Mouse (Mus musculus) stomach, embryonic 15.5 days (tissue): ENCODE measurements around the gene Sfmbt2. TPM values are rescaled to one million over a fixed set of nuclear protein-coding genes. Genes with fewer than 3 reads are reported as not detected.

Source experiments
- ATAC-seq: fragments of 200-750 bp; cut with Nextera tagmentation; 2 replicates; pipeline ENCODE4 v1.8.0; 2017; ENCODE audit warnings: low read depth, moderate number of reproducible peaks, moderate TSS enrichment; ENCODE audit not compliant: insufficient read depth, low FRiP score
- H3K27ac ChIP-seq: fragments of 300-500 bp; sonication (generic); 2 replicates; pipeline ENCODE4 v1.5.1; 2015; ENCODE audit warnings: mild to moderate bottlenecking, inconsistent platforms
- H3K27me3 ChIP-seq: fragments of 300-500 bp; sonication (generic); replicated peaks from 2 replicates; pipeline ENCODE4 v1.6.1; 2015; ENCODE audit warnings: inconsistent platforms
- H3K36me3 ChIP-seq: fragments of 300-500 bp; sonication (generic); 2 replicates; pipeline ENCODE4 v1.6.1; 2015; ENCODE audit warnings: inconsistent platforms
- H3K4me1 ChIP-seq: fragments of 300-500 bp; sonication (generic); 2 replicates; pipeline ENCODE4 v1.6.1; 2015; ENCODE audit warnings: inconsistent platforms
- H3K4me2 ChIP-seq: fragments of 300-500 bp; sonication (generic); 2 replicates; pipeline ENCODE4 v1.6.1; 2015; ENCODE audit warnings: mild to moderate bottlenecking, inconsistent platforms
- H3K4me3 ChIP-seq: fragments of 300-500 bp; sonication (generic); replicated peaks from 2 replicates; pipeline ENCODE4 v1.5.1; 2015; ENCODE audit warnings: inconsistent platforms
- H3K9ac ChIP-seq: fragments of 300-500 bp; sonication (generic); 2 replicates; pipeline ENCODE4 v1.6.1; 2015; ENCODE audit warnings: inconsistent platforms
- H3K9me3 ChIP-seq: fragments of 300-500 bp; sonication (generic); 2 replicates; pipeline ENCODE4 v1.6.1; 2016; ENCODE audit warnings: inconsistent platforms
- WGBS: fragments of 180-500 bp; shearing (Covaris S2); methylation state at CpG from one replicate; pipeline ENCODE4 v1.1.7; 2015; 5-methylcytosine and 5-hydroxymethylcytosine counted together
- microRNA counts: library from miRNA; unstranded; fragments of <30 nt; microRNA quantifications from one replicate; lab custom pipeline; 2016
- microRNA-seq: library from miRNA; unstranded; fragments of <30 nt; microRNA quantifications from one replicate; pipeline ENCODE4, GENCODE M21; 2016
- polyA plus RNA-seq: library from polyadenylated mRNA; unstranded; fragments of >200 nt; fragmentation: Nextera tagmentation; extraction: Ambion mirVana; gene quantifications from 2 replicates; pipeline ENCODE4 v1.2.1, GENCODE M21; 2015

The Sfmbt2 gene
- polyA plus RNA-seq, 1 experiment from 2014 or later = 3.0 TPM

DNA sequence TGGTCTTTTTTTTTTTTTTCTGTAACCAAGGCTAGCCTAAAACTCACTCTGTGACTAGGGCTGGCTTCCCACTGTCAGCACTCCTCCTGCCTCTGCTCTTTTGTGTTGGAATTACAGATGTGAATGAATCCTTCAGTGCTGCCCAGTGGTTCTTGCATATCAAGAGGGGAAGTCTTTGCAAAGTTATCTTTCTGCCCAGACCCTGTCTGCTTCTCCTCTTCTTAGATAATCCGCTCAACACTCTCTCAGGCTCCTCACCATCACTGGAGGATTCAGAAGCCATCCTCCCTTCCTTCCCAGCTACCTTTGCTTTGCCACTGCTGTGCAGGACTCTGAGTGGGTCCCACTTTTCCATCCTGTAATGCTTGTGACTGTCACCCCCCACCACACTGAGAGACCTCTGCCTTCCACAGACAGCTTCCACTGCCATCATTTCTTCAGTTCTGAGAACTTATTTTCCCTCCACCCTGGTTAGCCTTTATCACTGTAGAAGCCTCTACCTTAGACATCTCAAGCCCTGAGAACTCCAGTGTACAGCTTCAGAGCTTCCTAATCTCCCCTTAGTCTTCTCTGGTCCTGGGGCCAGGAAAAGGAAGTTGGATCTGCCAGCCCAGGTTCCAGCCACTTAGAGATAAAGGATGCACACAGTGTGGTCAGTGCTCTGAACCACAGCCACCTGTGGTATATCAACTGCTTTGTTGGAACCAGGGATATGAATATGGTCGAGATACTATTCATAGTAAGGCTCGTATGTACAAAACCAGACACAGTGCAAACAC, 205.8 kb downstream of the Sfmbt2 start:
- Histone ChIP-seq H3K27me3 (no peaks in the 10 kb centered on the region), H3K4me3 (no peak overlapping the region), H3K9me3 (no peaks in the 10 kb centered on the region), H3K4me2 (no peak overlapping the region), H3K9ac (no peak overlapping the region), H3K36me3 (no peaks in the 10 kb centered on the region), H3K27ac (no peak overlapping the region), H3K4me1 (no peaks in the 10 kb centered on the region)
- ATAC-seq = no peak
- WGBS = 79% methylated on average over 3 of the region's 3 CpGs

GRCm38 (mm10) chr2:10582673-10583072, 212.4 kb downstream of the Sfmbt2 start:
- WGBS = 76% methylated on average over 4 of the region's 4 CpGs
- Histone ChIP-seq H3K4me1 (no peaks in the 10 kb centered on the region), H3K27ac (no peak overlapping the region), H3K9me3 (no peaks in the 10 kb centered on the region), H3K4me3 (no peak overlapping the region), H3K4me2 (no peak overlapping the region), H3K9ac (no peak overlapping the region), H3K36me3 (no peaks in the 10 kb centered on the region), H3K27me3 (no peaks in the 10 kb centered on the region)
- no peak for ATAC-seq

GRCm38 (mm10) chr2:10583103-10583502, 212.8 kb downstream of the Sfmbt2 start:
- no peak overlapping the region for H3K9ac ChIP-seq
- ATAC-seq = no peak
- no peaks in the 10 kb centered on the region for H3K36me3 ChIP-seq
- H3K4me3 ChIP-seq = no peak overlapping the region
- H3K4me1 ChIP-seq = no peaks in the 10 kb centered on the region
- no peak overlapping the region for H3K27ac ChIP-seq
- no peaks in the 10 kb centered on the region for H3K27me3 ChIP-seq
- no peak overlapping the region for H3K4me2 ChIP-seq
- no peaks in the 10 kb centered on the region for H3K9me3 ChIP-seq
- 71% methylated on average over 5 of the region's 5 CpGs for WGBS

DNA sequence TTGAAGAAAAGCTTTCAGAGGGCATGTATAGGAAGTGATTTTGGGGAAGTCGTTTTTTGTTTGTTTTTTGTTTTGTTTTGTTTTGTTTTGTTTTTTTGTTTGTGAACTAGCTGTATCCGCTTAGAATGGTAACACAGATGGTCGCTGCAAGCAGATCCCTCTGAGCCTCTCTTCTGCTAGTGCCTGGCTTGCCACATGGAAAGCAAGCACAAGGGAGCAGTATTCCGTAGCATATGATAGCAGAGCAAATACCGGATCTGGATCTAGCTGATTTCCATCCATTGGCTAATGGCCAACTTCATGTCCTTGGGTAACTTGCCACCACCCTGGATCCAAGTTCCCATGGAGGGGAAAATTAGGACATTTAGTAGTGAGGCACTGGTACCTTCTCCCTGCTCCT, 221.0 kb downstream of the Sfmbt2 start:
- no peak overlapping the region for H3K4me2 ChIP-seq
- ATAC-seq = no peak

DNA sequence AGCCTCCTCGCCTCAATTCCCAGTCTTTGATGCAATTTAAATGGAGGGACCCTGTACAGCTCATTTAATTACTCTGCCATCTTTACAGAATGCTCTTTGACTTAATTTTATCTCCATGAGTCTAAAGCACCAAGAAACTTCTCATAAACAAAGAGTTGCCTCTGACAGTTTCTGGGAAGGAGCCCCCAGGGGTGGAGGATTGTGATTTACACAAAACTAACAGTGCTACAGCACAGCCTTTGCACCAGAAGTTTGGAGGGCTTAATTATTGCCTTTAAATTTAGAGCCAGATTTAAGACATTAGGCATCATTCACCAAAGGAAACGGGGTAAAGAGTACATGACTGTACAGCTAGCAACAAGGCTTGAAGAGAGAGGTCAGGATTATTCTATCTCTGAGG, 245.2 kb downstream of the Sfmbt2 start:
- Histone ChIP-seq H3K27me3 (no peaks in the 10 kb centered on the region), H3K4me3 (no peak overlapping the region), H3K4me1 (no peaks in the 10 kb centered on the region), H3K9ac (no peak overlapping the region), H3K4me2 (no peak overlapping the region), H3K9me3 (no peaks in the 10 kb centered on the region), H3K36me3 (no peaks in the 10 kb centered on the region), H3K27ac (no peak overlapping the region)
- ATAC-seq = no peak
- WGBS = 68% methylated on average over 2 of the region's 2 CpGs

More for the DNA sequence above, 221.0 kb downstream of the Sfmbt2 start:
- 77% methylated on average over 5 of the region's 5 CpGs for WGBS
- H3K27me3 ChIP-seq = no peaks in the 10 kb centered on the region
- no peaks in the 10 kb centered on the region for H3K4me1 ChIP-seq
- no peak overlapping the region for H3K4me3 ChIP-seq
- H3K9ac ChIP-seq = no peak overlapping the region
- no peaks in the 10 kb centered on the region for H3K36me3 ChIP-seq
- no peak overlapping the region for H3K27ac ChIP-seq
- H3K9me3 ChIP-seq = no peaks in the 10 kb centered on the region

MicroRNAs within 50 kb of the gene (microRNA counts, 519-probe panel; counts per million panel counts)
- 1,228 counts per million, percentile 4 among the panel's probes with 10 or more counts for microRNA mmu-miR-297a+mmu-miR-466f+mmu-miR-669b (lab: Ali Mortazavi, UCI)
- microRNA mmu-miR-297b-3p (lab: Ali Mortazavi, UCI) = not detected
- not detected for microRNA mmu-miR-297b-5p (lab: Ali Mortazavi, UCI)
- microRNA mmu-miR-297c (lab: Ali Mortazavi, UCI) = 1,255 counts per million, percentile 5 among the panel's probes with 10 or more counts
- 2,822 counts per million, percentile 70 among the panel's probes with 10 or more counts for microRNA mmu-miR-466a-3p+mmu-miR-466b-3-3p (lab: Ali Mortazavi, UCI)
- not detected for microRNA mmu-miR-466a-5p+mmu-miR-466e-5p (lab: Ali Mortazavi, UCI)
- 2,105 counts per million, percentile 28 among the panel's probes with 10 or more counts for microRNA mmu-miR-466c-5p (lab: Ali Mortazavi, UCI)
- 2,297 counts per million, percentile 42 among the panel's probes with 10 or more counts for microRNA mmu-miR-466d-3p (lab: Ali Mortazavi, UCI)
- 2,337 counts per million, percentile 47 among the panel's probes with 10 or more counts for microRNA mmu-miR-466d-5p (lab: Ali Mortazavi, UCI)
- not detected for microRNA mmu-miR-466f-5p (lab: Ali Mortazavi, UCI)
- microRNA mmu-miR-466g (lab: Ali Mortazavi, UCI) = 3,021 counts per million, percentile 77 among the panel's probes with 10 or more counts
- 1,255 counts per million, percentile 5 among the panel's probes with 10 or more counts for microRNA mmu-miR-466h (lab: Ali Mortazavi, UCI)
- 2,178 counts per million, percentile 32 among the panel's probes with 10 or more counts for microRNA mmu-miR-466l (lab: Ali Mortazavi, UCI)
- 2,397 counts per million, percentile 51 among the panel's probes with 10 or more counts for microRNA mmu-miR-467a (lab: Ali Mortazavi, UCI)
- microRNA mmu-miR-467b (lab: Ali Mortazavi, UCI) = not detected
- microRNA mmu-miR-467c (lab: Ali Mortazavi, UCI) = 1,633 counts per million, percentile 9 among the panel's probes with 10 or more counts
- not detected for microRNA mmu-miR-467d (lab: Ali Mortazavi, UCI)
- microRNA mmu-miR-467e (lab: Ali Mortazavi, UCI) = 2,271 counts per million, percentile 40 among the panel's probes with 10 or more counts
- microRNA mmu-miR-669a (lab: Ali Mortazavi, UCI) = 2,782 counts per million, percentile 69 among the panel's probes with 10 or more counts
- 2,231 counts per million, percentile 37 among the panel's probes with 10 or more counts for microRNA mmu-miR-669e (lab: Ali Mortazavi, UCI)
- 3,021 counts per million, percentile 77 among the panel's probes with 10 or more counts for microRNA mmu-miR-669f (lab: Ali Mortazavi, UCI)
- 1,720 counts per million, percentile 12 among the panel's probes with 10 or more counts for microRNA mmu-miR-669g (lab: Ali Mortazavi, UCI)
- microRNA mmu-miR-669h-5p (lab: Ali Mortazavi, UCI) = not detected
- microRNA mmu-miR-669i (lab: Ali Mortazavi, UCI) = 2,158 counts per million, percentile 31 among the panel's probes with 10 or more counts
- 2,417 counts per million, percentile 52 among the panel's probes with 10 or more counts for microRNA mmu-miR-669j (lab: Ali Mortazavi, UCI)
- not detected for microRNA mmu-miR-669m (lab: Ali Mortazavi, UCI)
- microRNA mmu-miR-669o (lab: Ali Mortazavi, UCI) = 1,587 counts per million, percentile 9 among the panel's probes with 10 or more counts

Small RNA genes lying within 50 kb of the gene (microRNA-seq; reads per million reads assigned to microRNA genes)
- gene Gm22051 (not detected), gene Gm22072 (not detected), gene Gm22091 (not detected), gene Gm22166 (not detected), gene Gm22239 (not detected), gene Gm22626 (not detected), gene Gm22635 (not detected), gene Gm22677 (not detected), gene Gm22678 (not detected), gene Gm22775 (not detected), gene Gm22925 (1.9 reads per million, percentile 2 among the genes with 10 or more reads in this experiment), gene Gm23108 (not detected), gene Gm23288 (not detected), gene Gm23542 (not detected), gene Gm23569 (not detected), gene Gm23571 (not detected), gene Gm23578 (not detected), gene Gm23651 (not detected), gene Gm23988 (not detected), gene Gm24028 (not detected), gene Gm24167 (not detected), gene Gm24315 (not detected), gene Gm24342 (not detected), gene Gm24488 (not detected), gene Gm24640 (not detected), gene Gm24673 (not detected), gene Gm24761 (not detected), gene Gm24806 (0.58 reads per million), gene Gm25022 (not detected), gene Gm25158 (not detected), gene Gm25263 (not detected), gene Gm25285 (not detected), gene Gm25316 (not detected), gene Gm25451 (not detected), gene Gm25673 (not detected), gene Gm25680 (not detected), gene Gm25701 (not detected), gene Gm25753 (not detected), gene Gm25943 (not detected), gene Gm26060 (not detected), gene Gm26073 (not detected), gene Gm26092 (not detected), gene Gm26156 (not detected), gene Gm26229 (not detected), gene Gm26398 (not detected), gene Gm26426 (not detected), gene Gm26431 (not detected), gene Gm26491 (not detected), gene Mir297a-2 (6.8 reads per million, percentile 21 among the genes with 10 or more reads in this experiment), gene Mir297a-3 (not detected), gene Mir297a-4 (not detected), gene Mir297b (0.58 reads per million), gene Mir297c (not detected), gene Mir466 (0.58 reads per million), gene Mir466b-1 (not detected), gene Mir466b-2 (not detected), gene Mir466b-3 (0.97 reads per million), gene Mir466b-4 (not detected), gene Mir466b-5 (not detected), gene Mir466b-6 (not detected), gene Mir466b-7 (not detected), gene Mir466b-8 (not detected), gene Mir466c-1 (not detected), gene Mir466c-2 (not detected), gene Mir466d (not detected), gene Mir466e (not detected), gene Mir466f-1 (not detected), gene Mir466f-2 (not detected), gene Mir466f-3 (not detected), gene Mir466g (not detected), gene Mir466h (1.7 reads per million), gene Mir466l (not detected), gene Mir466m (not detected), gene Mir466n (23.9 reads per million, percentile 34 among the genes with 10 or more reads in this experiment), gene Mir466o (not detected), gene Mir466p (not detected), gene Mir467a-1 (not detected), gene Mir467a-10 (not detected), gene Mir467a-2 (not detected), gene Mir467a-3 (not detected), gene Mir467a-4 (not detected), gene Mir467a-5 (not detected), gene Mir467a-6 (not detected), gene Mir467a-7 (not detected), gene Mir467a-8 (not detected), gene Mir467a-9 (not detected), gene Mir467b (1.4 reads per million), gene Mir467c (2,063 reads per million, percentile 82 among the genes with 10 or more reads in this experiment), gene Mir467d (2,107 reads per million, percentile 82 among the genes with 10 or more reads in this experiment), gene Mir467e (2,510 reads per million, percentile 84 among the genes with 10 or more reads in this experiment), gene Mir669a-1 (not detected), gene Mir669a-10 (not detected), gene Mir669a-11 (not detected), gene Mir669a-12 (not detected), gene Mir669a-2 (not detected), gene Mir669a-3 (not detected), gene Mir669a-4 (not detected), gene Mir669a-5 (not detected), gene Mir669a-6 (not detected), gene Mir669a-7 (not detected), gene Mir669a-8 (not detected), gene Mir669a-9 (not detected), gene Mir669b (not detected), gene Mir669c (257 reads per million, percentile 62 among the genes with 10 or more reads in this experiment), gene Mir669d (not detected), gene Mir669d-2 (not detected), gene Mir669e (21.8 reads per million, percentile 34 among the genes with 10 or more reads in this experiment), gene Mir669f (1.4 reads per million), gene Mir669g (not detected), gene Mir669h (7.5 reads per million, percentile 23 among the genes with 10 or more reads in this experiment), gene Mir669i (not detected), gene Mir669j (not detected), gene Mir669k (not detected), gene Mir669l (448 reads per million, percentile 66 among the genes with 10 or more reads in this experiment), gene Mir669m-1 (not detected), gene Mir669m-2 (not detected), gene Mir669o (686 reads per million, percentile 71 among the genes with 10 or more reads in this experiment), gene Mir669p-1 (not detected), gene Mir669p-2 (not detected)

Other genes with a start within 250 kb of the Sfmbt2 start
- gene Itih2, start 239.1 kb upstream of the Sfmbt2 start, polyA plus RNA-seq = 12.7 and 22.9 TPM in 2 replicates
- 17.1 and 19.4 TPM in 2 replicates for gene Itih5, start 216.9 kb upstream of the Sfmbt2 start, polyA plus RNA-seq